Mouse (Mus musculus): ENCODE results near the gene Xlr3a.
"Not testable (repeated sequence)": the region's sequence is repeated elsewhere in the genome, so short reads cannot be mapped to it uniquely, and the experiment has no call there.

Gene Xlr3a

GRCm38 (mm10) chrX:73096941-73097508, at the start of gene Xlr3a:
Gene Xlr3a (minus strand): TSS chrX:73097095.
- not testable (repeated sequence) for ATAC-seq (ENCODE audit: insufficient number of reproducible peaks, low FRiP score, low TSS enrichment)

GRCm38 (mm10) chrX:73143218-73143618, 46.3 kb upstream of the Xlr3a start:
- not testable (repeated sequence) for ATAC-seq (ENCODE audit: insufficient number of reproducible peaks, low FRiP score, low TSS enrichment)

GRCm38 (mm10) chrX:73122859-73123829, 26.2 kb upstream of the Xlr3a start:
- not testable (repeated sequence) for ATAC-seq (ENCODE audit: insufficient number of reproducible peaks, low FRiP score, low TSS enrichment)

- not testable (repeated sequence) for ATAC-seq (ENCODE audit: insufficient number of reproducible peaks, low FRiP score, low TSS enrichment)
Measured at GRCm38 (mm10) chrX:73116747-73117146, 19.9 kb upstream of the Xlr3a start, which contains the start of gene Gm14685. Gene Gm14685 (plus strand): TSS chrX:73117047.

GRCm38 (mm10) chrX:73082267-73083055, 14.4 kb downstream of the Xlr3a start, which contains the start of gene Xlr4a:
Gene Xlr4a (minus strand): TSS chrX:73082478.
- ATAC-seq (ENCODE audit: insufficient number of reproducible peaks, low FRiP score, low TSS enrichment) = not testable (repeated sequence)

- ATAC-seq (ENCODE audit: insufficient number of reproducible peaks, low FRiP score, low TSS enrichment) = peak; percentile 79; the same call in 1 of the 2 replicates
Measured at GRCm38 (mm10) chrX:73066765-73067312, 30.1 kb downstream of the Xlr3a start.

GRCm38 (mm10) chrX:73064415-73064793, 32.5 kb downstream of the Xlr3a start, which contains the start of gene Pnma3:
Gene Pnma3 (plus strand): TSS chrX:73064787.
- no peak for ATAC-seq (ENCODE audit: insufficient number of reproducible peaks, low FRiP score, low TSS enrichment)

- ATAC-seq (ENCODE audit: insufficient number of reproducible peaks, low FRiP score, low TSS enrichment) = no peak; the same call in 1 of the 2 replicates
Measured at GRCm38 (mm10) chrX:73063512-73064414, 33.1 kb downstream of the Xlr3a start.

GRCm38 (mm10) chrX:73062323-73062722, 34.6 kb downstream of the Xlr3a start:
- no peak for ATAC-seq (ENCODE audit: insufficient number of reproducible peaks, low FRiP score, low TSS enrichment)

GRCm38 (mm10) chrX:73061528-73061927, 35.4 kb downstream of the Xlr3a start:
- no peak for ATAC-seq (ENCODE audit: insufficient number of reproducible peaks, low FRiP score, low TSS enrichment)

- ATAC-seq (ENCODE audit: insufficient number of reproducible peaks, low FRiP score, low TSS enrichment) = peak; percentile 99
Measured at GRCm38 (mm10) chrX:73053860-73054563, 42.9 kb downstream of the Xlr3a start.

GRCm38 (mm10) chrX:73039666-73040065, 57.2 kb downstream of the Xlr3a start:
- no peak for ATAC-seq (ENCODE audit: insufficient number of reproducible peaks, low FRiP score, low TSS enrichment)

- ATAC-seq (ENCODE audit: insufficient number of reproducible peaks, low FRiP score, low TSS enrichment) = no peak
Measured at GRCm38 (mm10) chrX:73038831-73039230, 58.1 kb downstream of the Xlr3a start.

- no peak for ATAC-seq (ENCODE audit: insufficient number of reproducible peaks, low FRiP score, low TSS enrichment)
Measured at GRCm38 (mm10) chrX:73037003-73037402, 59.9 kb downstream of the Xlr3a start, which contains the start of gene Pnma5. Gene Pnma5 (minus strand): TSS chrX:73037103.
